Mouse (Mus musculus) midbrain, postnatal 0 days (tissue): ENCODE measurements at regions not wholly inside any gene's neighbourhood (a gene's known extent, or its start where the extent isn't known, plus 50 kb on each side); places are given as distances from the start of the nearest gene placed in this dataset.

Source experiments
- ATAC-seq: fragments of 200-750 bp; cut with Nextera tagmentation; 2 replicates; pipeline ENCODE4 v1.8.0; 2017; ENCODE audit warnings: moderate number of reproducible peaks, mild to moderate bottlenecking, moderate TSS enrichment, moderate library complexity; ENCODE audit not compliant: low FRiP score
- DNase-seq: peaks from one replicate; pipeline ENCODE4 v3.0.0-alpha.2; 2015; ENCODE audit warnings: low spot score
- H3K27ac ChIP-seq: fragments of 300-500 bp; sonication (generic); 2 replicates; pipeline ENCODE4 v1.5.1; 2014; ENCODE audit warnings: low read depth, mild to moderate bottlenecking, low read length, mixed read lengths
- H3K27me3 ChIP-seq: fragments of 300-500 bp; sonication (generic); 2 replicates; pipeline ENCODE4 v1.6.1; 2014; ENCODE audit warnings: low read length, control low read depth, mixed read lengths; ENCODE audit not compliant: insufficient read depth
- H3K36me3 ChIP-seq: fragments of 300-500 bp; sonication (generic); 2 replicates; pipeline ENCODE4 v1.6.1; 2014; ENCODE audit warnings: low read length, control low read depth, mixed read lengths; ENCODE audit not compliant: insufficient read depth
- H3K4me1 ChIP-seq: fragments of 300-500 bp; sonication (generic); 2 replicates; pipeline ENCODE4 v1.6.1; 2014; ENCODE audit warnings: mild to moderate bottlenecking, control low read depth, antibody characterized with exemption, low read length, mixed read lengths; ENCODE audit not compliant: insufficient read depth
- H3K4me2 ChIP-seq: fragments of 300-500 bp; sonication (generic); 2 replicates; pipeline ENCODE4 v1.6.1; 2014; ENCODE audit warnings: low read depth, mild to moderate bottlenecking, low read length, mixed read lengths; ENCODE audit not compliant: poor library complexity, severe bottlenecking
- H3K4me3 ChIP-seq: fragments of 300-500 bp; sonication (generic); 2 replicates; pipeline ENCODE4 v1.5.1; 2014; ENCODE audit warnings: low read depth, mild to moderate bottlenecking, low read length, moderate library complexity
- H3K9ac ChIP-seq: fragments of 300-500 bp; sonication (generic); replicated peaks from 2 replicates; pipeline ENCODE4 v1.6.1; 2014; ENCODE audit warnings: mild to moderate bottlenecking, low read length, moderate library complexity, mixed read lengths; ENCODE audit not compliant: poor library complexity, severe bottlenecking
- H3K9me3 ChIP-seq: fragments of 300-500 bp; sonication (generic); 2 replicates; pipeline ENCODE4 v1.6.1; 2016; ENCODE audit warnings: low read length, control low read depth
- CTCF ChIP-seq: IDR thresholded peaks from 2 replicates; pipeline ENCODE4 v1.5.1; 2016; ENCODE audit warnings: antibody characterized with exemption, mild to moderate bottlenecking
- WGBS: fragments of 180-500 bp; shearing (Covaris S2); extraction: QIAGEN DNeasy Blood & Tissue Kit; methylation state at CpG from one replicate; pipeline ENCODE4 v1.1.7; 2014; 5-methylcytosine and 5-hydroxymethylcytosine counted together

DNA sequence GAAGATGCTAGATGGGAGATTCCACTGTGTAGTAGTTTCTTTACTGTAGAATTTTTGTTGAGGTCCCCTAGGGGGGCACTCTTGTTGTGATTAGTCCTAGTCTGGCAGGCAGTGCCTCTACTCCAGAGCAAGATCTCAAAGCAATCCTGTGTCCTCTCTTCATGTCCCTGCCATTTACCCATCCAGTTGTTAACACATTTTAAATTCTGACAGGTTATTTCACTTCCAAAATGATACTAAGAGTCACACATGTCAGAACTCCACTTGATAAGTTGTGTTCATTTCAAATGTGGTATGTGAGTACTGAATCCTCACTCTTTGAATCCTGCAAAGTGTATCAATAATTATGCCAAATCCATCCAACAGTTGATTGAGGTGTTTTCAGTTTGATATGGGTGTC is 530.6 kb downstream of the Prkd1 start:
- no peaks in the 10 kb centered on the region for H3K36me3 ChIP-seq
- H3K27ac ChIP-seq: no peak overlapping the region
- no peak overlapping the region for H3K4me3 ChIP-seq
- no peaks in the 10 kb centered on the region for H3K9me3 ChIP-seq
- DNase-seq: no peak
- no peak overlapping the region for H3K4me2 ChIP-seq
- 0 out of 2 replicates have a peak, but pooled peaks cover 3% of the 10 kb centered on the region for H3K4me1 ChIP-seq
- no peaks in the 10 kb centered on the region for H3K27me3 ChIP-seq
- no peak for ATAC-seq
- H3K9ac ChIP-seq: no peak overlapping the region
- no peak for TF ChIP-seq CTCF

DNA sequence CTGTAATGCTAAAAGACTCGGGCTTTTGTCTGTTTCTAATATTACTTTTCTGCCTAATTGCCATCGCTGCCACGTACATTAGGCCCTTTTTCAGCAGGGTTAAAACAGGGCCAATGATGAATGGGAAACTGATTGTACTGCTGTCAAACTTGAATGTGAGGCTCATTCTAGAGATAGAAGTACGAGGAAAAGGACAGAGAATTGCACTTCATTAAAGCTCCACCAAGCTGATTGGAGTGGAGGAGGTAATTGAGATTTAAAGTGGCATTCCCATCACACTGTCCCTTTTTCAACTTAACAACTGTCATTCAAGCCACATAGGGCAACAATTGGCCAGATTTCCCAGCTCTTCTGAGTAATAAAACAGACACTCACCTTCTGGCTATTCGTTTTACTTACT is 526.8 kb downstream of the Prkd1 start:
- Histone ChIP-seq H3K4me3 (no peak overlapping the region), H3K27ac (no peak overlapping the region), H3K9ac (no peak overlapping the region), H3K9me3 (no peaks in the 10 kb centered on the region), H3K4me1 (0 out of 2 replicates have a peak, but pooled peaks cover 3% of the 10 kb centered on the region), H3K36me3 (no peaks in the 10 kb centered on the region), H3K4me2 (no peak overlapping the region), H3K27me3 (no peaks in the 10 kb centered on the region)
- DNase-seq: no peak
- 54% methylated on average over 5 of the region's 5 CpGs for WGBS
- no peak for TF ChIP-seq CTCF
- no peak for ATAC-seq

DNA sequence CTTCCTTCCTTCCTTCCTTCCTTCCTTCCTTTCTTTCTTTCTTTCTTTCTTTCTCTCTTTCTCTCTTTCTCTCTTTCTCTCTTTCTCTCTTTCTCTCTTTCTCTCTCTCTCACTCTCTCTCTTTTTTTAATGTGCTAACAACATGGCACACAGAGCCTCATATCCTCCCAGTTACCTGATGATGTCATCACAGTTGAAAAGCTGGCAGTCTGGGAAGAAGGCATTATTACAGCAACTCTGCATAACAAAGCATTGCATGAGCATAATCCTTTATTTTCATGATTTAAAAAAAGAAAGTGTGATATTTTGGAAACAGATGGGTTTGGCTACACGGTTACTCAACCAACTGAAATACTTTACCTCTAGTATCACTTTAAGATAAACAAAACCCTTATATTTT is 525.9 kb downstream of the Prkd1 start:
- Histone ChIP-seq H3K9me3 (no peaks in the 10 kb centered on the region), H3K4me3 (no peak overlapping the region), H3K4me1 (0 out of 2 replicates have a peak, but pooled peaks cover 3% of the 10 kb centered on the region), H3K27ac (no peak overlapping the region), H3K4me2 (no peak overlapping the region), H3K27me3 (no peaks in the 10 kb centered on the region), H3K9ac (no peak overlapping the region), H3K36me3 (no peaks in the 10 kb centered on the region)
- TF ChIP-seq CTCF: no peak
- DNase-seq (no peak), ATAC-seq (no peak)
- 67% methylated on average over 1 of the region's 1 CpGs for WGBS

DNA sequence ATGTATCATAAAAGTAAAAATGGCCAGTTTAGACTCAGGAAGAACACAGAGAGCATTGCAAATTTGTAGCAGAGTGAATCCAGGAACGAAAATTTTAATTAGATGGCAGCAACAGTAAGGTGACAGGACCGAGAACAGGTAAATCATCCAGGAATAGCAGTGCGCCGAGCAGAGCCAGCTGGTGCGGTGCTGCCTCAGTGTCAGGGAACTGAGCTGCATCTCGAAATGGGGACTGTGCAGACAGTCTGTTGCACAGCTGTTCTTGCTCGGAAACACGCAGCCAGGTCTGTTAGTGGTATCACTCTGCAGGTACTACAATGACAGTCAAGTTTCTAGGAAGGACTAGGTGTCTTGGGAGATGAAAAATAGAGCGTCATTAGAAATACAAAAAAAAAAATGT is 490.8 kb downstream of the Prkd1 start:
- ATAC-seq (no peak), DNase-seq (peak; percentile 14)
- WGBS: 74% methylated on average over 9 of the region's 9 CpGs
- no peak overlapping the region for H3K27ac ChIP-seq
- H3K9ac ChIP-seq: no peak overlapping the region
- no peak for TF ChIP-seq CTCF
- H3K9me3 ChIP-seq: no peaks in the 10 kb centered on the region
- no peaks in the 10 kb centered on the region for H3K36me3 ChIP-seq
- no peak overlapping the region for H3K4me3 ChIP-seq
- H3K4me1 ChIP-seq: no peaks in the 10 kb centered on the region
- H3K27me3 ChIP-seq: no peaks in the 10 kb centered on the region
- no peak overlapping the region for H3K4me2 ChIP-seq

DNA sequence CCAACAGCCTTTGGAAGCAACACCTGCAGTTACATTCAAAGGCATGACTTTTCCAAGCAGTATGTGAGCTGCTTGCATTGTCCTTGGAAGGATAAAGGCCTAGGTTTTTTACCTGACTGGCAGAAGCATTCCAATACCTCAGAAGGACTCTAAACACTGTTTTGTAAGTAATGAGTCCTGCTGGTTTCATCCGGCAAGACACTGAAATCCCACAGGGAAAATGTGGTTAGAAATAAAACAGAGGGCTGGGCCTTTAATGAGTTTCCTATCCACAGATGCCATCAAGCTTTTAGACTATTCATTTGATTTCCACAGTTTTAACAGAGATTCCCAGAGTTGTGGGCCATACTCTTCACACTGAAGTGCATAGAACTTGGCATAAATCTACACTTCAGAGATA is 461.6 kb downstream of the Prkd1 start:
- ATAC-seq: no peak
- WGBS: 38% methylated on average over 1 of the region's 1 CpGs
- DNase-seq: no peak

DNA sequence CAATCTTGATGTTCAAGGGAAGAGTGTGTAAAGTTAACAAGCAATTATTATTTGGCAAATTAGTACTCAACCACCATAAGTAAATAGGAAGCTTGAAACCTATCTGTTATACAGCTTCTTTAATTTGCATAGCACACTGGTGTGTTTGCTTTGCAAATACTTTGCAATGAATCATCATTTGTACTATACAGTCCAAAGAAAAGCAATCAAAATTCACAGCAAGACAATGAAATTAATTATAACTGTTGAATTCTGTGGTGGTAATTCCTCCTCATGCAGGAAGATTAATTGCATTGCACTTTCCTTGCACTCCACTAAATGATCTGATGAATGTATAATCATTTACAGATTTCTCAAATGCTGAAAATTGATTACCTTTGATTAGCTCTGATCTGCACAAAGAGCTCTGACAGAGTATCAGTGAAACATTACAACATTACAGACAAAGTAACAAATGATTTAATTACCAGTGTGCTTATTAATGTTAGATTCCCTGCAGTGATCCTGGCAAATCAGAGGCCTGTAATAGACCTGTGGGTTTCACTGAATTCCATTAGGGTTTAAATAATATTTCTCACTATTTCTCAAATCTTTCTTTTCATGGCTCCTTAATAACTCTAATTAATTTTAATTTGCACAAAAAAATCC is 457.9 kb downstream of the Prkd1 start:
- H3K36me3 ChIP-seq: no peaks in the 10 kb centered on the region
- no peak overlapping the region for H3K4me2 ChIP-seq
- H3K27ac ChIP-seq: no peak overlapping the region
- H3K9me3 ChIP-seq: no peaks in the 10 kb centered on the region
- H3K4me1 ChIP-seq: no peaks in the 10 kb centered on the region
- ATAC-seq (no peak), DNase-seq (no peak)
- no peak overlapping the region for H3K4me3 ChIP-seq
- no peaks in the 10 kb centered on the region for H3K27me3 ChIP-seq
- TF ChIP-seq CTCF: no peak
- H3K9ac ChIP-seq: no peak overlapping the region

More for the DNA sequence above, 461.6 kb downstream of the Prkd1 start:
- Histone ChIP-seq H3K4me3 (no peak overlapping the region), H3K9ac (no peak overlapping the region), H3K4me2 (no peak overlapping the region), H3K4me1 (no peaks in the 10 kb centered on the region), H3K27me3 (no peaks in the 10 kb centered on the region), H3K27ac (no peak overlapping the region), H3K36me3 (no peaks in the 10 kb centered on the region), H3K9me3 (no peaks in the 10 kb centered on the region)
- TF ChIP-seq CTCF: no peak
